Mouse (Mus musculus): Measurements from ENCODE around the gene Arl16. TPM values are rescaled to one million over a fixed set of nuclear protein-coding genes. Genes with fewer than 3 reads are reported as not detected.
A peak's percentile ranks its signal among the peaks of the same experiment; 100 is the strongest.

Gene Arl16
- total RNA-seq, 2 experiments from 2014 or later, result 13.6 to 16.5 TPM

- DNase-seq, result peak; percentile 68 to 73
Observed at GRCm38 (mm10) chr11:120492024-120492877, 24.8 kb upstream of the Arl16 start.

DNA sequence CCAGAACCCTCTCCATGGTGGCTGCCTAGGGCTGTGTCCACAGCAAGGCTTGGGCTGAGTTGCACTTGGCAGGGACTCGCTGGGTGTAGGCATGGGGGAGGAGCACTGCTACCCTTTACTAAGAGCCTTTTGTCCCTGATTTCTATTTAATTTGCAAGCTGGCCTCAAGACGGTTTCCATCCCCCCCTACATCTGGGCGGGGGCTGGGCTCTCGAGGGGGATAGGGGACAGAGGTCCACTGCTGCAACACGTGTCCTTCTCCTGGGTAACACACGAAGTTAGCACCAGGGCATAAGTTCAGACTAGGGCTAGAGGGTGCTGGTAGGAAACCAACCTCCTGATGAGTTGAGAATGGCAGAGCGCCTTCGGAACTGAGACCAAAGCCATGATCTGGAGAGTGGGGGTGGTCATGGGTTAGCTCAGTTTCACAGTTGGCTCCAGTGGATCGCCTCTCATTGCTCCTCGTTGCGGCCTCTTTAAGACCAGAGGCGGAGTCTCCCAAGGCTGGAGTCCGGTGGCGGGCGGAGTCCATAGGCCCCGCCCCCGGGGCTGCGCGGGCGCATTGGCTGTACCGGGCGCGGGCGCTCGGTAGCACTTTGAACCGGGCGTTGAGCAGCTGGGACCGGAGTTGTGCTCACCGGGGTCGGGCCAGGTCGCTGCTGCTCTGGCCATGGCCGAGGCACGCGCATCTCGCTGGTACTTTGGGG lies 24.1 kb upstream of the Arl16 start, which contains the start of gene Slc25a10:
Gene Slc25a10 (plus strand): TSS at position 524 of the 707 bp plus-strand sequence.
- peak; percentile 91 to 92 for DNase-seq
- intact Hi-C loops (cut with DNase I), result loop anchor here (2.0 to 5.0 kb wide), 3 partner anchors 19 to 121 kb away; partner anchors contain the start of gene Mcrip1

More at GRCm38 (mm10) chr11:120492024-120492877, 24.8 kb upstream of the Arl16 start:
- intact Hi-C loops (cut with DNase I), result loop anchor here (2.0 to 5.0 kb wide), 3 partner anchors 19 to 120 kb away; partner anchors contain the start of gene Mcrip1

GRCm38 (mm10) chr11:120490291-120491046 lies 23.1 kb upstream of the Arl16 start:
- intact Hi-C loops (cut with DNase I), result loop anchor here (5.0 kb wide), 1 partner anchor 122 kb away; no protein-coding TSS in a partner anchor
- DNase-seq, result no peak

- peak; percentile 82 to 85 for DNase-seq
- intact Hi-C loops (cut with DNase I), result loop anchor here (5.0 kb wide), 1 partner anchor 288 kb away; no protein-coding TSS in a partner anchor
Observed at GRCm38 (mm10) chr11:120489054-120489761, 21.8 kb upstream of the Arl16 start.

DNA sequence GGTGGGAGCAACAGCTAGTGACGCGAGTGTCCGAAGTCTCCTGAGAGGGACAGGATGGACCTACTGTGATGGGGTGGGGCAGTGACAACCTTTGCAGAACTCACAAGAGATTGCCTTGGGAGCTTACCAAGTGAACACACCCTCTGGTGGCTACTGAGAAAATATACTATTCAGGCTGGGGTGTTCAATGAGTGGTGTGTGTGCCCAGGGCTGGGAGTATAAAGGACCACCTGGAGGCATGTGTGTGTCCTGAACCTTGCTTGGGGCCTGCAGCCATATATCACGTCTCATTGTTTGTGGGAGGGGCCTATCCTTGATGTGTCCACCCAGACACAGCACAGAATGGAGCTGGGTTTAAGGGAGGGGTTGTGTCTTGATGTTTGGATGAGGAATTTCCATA lies 21.1 kb upstream of the Arl16 start:
- intact Hi-C loops (cut with DNase I), result loop anchor here (5.0 kb wide), 1 partner anchor 289 kb away; no protein-coding TSS in a partner anchor
- DNase-seq, result no peak

- intact Hi-C loops (cut with DNase I), result loop anchor here (5.0 kb wide), 1 partner anchor 292 kb away; no protein-coding TSS in a partner anchor
- DNase-seq, result no peak
Observed at GRCm38 (mm10) chr11:120485251-120485650, 17.8 kb upstream of the Arl16 start.

- intact Hi-C loops (cut with DNase I), result no loop called here
Observed at GRCm38 (mm10) chr11:120484265-120484981, 17.0 kb upstream of the Arl16 start, which contains the start of gene Mrpl12. Mrpl12 (plus strand) TSS chr11:120484613.

DNA sequence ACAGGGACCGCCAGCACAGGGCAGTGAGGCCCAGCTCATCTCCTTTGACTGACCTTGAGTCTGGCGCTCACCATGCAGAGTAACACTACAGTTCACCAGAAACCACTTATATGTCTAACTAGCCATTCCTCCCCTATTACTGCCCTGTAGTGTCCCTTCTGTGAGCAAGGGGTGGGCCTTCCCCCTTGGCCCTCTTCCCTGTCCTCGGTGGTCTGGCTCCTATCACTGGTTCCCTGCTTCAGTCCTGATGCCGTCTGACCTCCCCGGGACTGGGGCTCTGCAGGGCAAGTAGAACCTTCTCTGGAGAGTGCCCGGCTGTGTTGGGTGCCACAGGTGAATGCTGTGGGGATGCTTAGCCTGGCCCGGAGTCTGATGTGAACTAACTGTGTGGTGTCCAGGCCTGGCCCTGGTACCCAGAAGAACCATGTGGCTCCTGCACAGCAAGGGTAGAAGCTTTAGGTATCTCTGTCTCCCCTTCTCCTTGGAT lies 16.1 kb upstream of the Arl16 start:
- no peak for DNase-seq
- intact Hi-C loops (cut with DNase I), result no loop called here

More at GRCm38 (mm10) chr11:120484265-120484981, 17.0 kb upstream of the Arl16 start, which contains the start of gene Mrpl12:
- peak; percentile 93 to 94 for DNase-seq

- DNase-seq, result no peak
- intact Hi-C loops (cut with DNase I), result no loop called here
Observed at GRCm38 (mm10) chr11:120472052-120472451, 4.6 kb upstream of the Arl16 start.

DNA sequence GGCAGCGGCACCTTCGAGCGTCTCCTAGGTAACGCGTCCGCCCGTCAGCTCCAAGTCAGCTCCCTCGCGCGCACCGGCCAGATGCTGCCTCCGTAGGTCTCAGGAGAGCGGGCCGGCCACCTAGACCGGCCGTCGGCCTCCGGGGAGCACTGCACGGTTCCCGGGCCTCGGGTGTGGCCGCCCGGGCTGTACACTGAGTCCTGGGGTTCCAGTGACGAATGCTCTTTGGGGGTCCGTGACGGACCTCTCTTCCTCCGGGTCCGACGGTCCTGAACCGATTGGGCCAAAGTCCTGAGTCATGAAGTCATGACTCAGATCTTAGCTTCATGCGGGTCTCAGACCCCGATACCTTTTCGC lies 307 bp upstream of the Arl16 start:
- intact Hi-C loops (cut with DNase I), result no loop called here
- no peak for DNase-seq

GRCm38 (mm10) chr11:120465521-120465920 lies 1.9 kb downstream of the Arl16 start:
- DNase-seq, result no peak
- intact Hi-C loops (cut with DNase I), result no loop called here

- DNase-seq, result no peak
- intact Hi-C loops (cut with DNase I), result no loop called here
Observed at GRCm38 (mm10) chr11:120464365-120464764, 3.0 kb downstream of the Arl16 start.

DNA sequence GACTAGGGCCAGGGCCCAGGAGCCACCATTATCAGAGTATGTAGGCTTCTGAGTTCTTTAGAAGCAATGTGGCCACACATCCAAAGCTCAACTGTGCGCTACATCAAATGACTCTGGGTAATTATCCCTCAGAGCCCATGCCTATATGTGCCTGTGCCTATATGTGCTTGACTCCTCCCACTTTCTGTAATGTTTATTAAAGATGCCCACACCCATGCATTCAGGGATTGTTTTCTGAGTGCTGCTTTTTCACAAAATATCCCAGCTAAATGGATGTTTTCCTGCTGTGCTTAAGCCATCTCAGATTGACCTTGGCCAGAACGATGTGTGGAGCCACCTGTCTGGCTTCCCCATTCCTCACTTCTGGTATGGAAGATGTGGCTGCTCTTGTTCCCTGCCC lies 3.9 kb downstream of the Arl16 start:
- no peak for DNase-seq
- intact Hi-C loops (cut with DNase I), result no loop called here

DNA sequence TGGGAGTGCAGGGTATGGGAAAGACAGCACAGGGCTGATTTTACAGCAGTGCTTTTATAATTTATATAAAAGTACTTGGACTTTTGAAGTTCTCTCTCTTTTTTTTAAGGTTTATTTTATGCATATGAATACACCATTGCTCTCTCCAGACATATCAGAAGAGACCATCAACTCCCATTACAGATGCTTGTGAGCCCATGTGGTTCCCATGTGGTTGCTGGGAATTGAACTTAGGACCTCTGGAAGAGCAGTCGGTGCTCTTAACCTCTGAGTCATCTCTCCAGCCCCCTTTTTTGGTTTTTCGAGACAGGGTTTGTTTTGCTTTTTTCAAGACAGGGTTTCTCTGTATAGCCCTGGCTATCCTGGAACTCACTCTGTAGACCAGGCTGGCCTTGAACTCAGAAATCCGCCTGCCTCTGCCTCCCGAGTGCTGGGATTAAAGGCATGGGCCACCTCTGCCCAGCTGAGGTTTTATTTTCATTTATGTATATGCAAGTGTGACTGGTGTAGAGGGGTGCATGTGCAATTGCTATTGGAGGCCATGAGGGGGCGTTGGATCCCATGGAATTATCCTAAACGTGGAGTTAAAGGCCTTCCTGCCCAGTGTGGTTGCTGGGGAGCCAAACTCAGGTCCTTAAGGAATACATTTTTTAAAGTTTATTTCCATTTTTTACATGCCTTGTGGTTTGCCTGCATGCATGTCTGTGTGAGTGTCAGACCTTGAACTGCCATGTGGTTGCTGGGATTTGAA lies 8.4 kb downstream of the Arl16 start:
- no peak for DNase-seq
- intact Hi-C loops (cut with DNase I), result no loop called here

DNA sequence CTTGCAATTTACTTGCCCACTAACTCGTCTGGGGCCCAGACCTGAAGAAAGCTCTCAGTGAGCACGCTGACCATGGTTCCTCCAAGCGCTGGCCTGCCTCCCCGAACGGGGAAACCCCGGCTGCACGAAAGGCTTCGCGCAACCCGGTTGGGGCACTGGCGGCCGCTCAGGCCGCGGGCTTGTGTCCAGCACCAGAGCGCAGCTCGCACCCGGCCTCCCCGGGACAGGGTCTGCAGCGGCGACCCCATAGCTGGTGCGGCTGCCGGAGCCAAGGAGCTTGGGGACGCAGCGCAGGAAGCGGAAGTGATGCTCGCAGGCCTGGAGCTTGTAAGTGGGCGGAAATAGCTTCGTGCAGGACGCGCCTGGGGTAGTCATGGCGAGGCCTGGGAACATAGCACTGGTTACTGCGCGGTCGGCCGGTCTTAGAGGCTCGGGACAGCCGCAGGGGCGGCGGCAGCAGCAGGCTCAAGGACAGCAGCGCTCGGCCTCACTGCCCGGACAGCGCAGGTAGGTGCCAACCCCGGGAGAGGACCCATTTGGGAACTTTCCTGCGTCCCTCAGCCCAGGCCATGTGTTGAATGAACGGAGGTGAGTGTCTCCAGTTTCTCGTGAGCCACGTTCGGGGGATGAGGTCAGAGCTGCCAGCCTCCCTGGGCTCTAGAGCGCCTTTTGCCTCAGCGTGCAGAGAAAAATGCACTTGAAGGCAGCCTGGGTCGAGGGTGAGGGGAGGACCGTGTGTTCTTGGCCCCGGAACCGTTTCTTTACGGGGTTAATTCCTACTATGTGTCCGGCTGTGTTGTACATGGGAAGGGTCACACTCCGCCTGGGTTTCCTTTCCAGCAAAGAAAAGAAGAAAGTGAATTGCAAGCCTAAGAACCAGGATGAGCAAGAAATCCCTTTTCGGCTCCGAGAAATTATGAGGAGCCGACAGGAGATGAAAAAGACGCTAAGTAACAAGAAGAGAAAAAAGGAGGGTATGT lies 9.3 kb downstream of the Arl16 start, which contains the start of the genes Oxld1 and Ccdc137:
Gene Oxld1 (minus strand): TSS at position 297 of the 980 bp plus-strand sequence.
Gene Ccdc137 (plus strand): TSS at position 344 of the 980 bp plus-strand sequence.
- DNase-seq, result peak; percentile 87 to 89
- intact Hi-C loops (cut with DNase I), result no loop called here

DNA sequence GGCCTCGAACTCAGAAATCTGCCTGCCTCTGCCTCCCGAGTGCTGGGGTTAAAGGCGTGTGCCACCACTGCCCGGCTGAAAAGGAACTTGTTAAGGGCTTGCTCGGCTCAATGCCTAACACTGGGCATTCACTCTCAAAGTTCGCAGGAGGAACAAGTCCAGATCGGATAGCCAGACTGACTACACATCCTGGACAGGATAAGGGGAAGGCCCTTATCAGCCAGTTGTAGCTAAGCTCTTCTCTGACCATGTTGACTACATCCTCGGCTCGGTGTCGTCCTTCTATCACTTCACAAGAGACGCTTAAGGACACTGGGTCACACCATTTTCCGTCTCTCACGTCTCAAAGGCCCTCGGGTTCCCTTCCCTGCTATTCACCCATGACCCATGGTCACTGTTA lies 10.0 kb downstream of the Arl16 start:
- intact Hi-C loops (cut with DNase I), result no loop called here
- DNase-seq, result peak in 1 of 2 experiments; percentile 23

DNA sequence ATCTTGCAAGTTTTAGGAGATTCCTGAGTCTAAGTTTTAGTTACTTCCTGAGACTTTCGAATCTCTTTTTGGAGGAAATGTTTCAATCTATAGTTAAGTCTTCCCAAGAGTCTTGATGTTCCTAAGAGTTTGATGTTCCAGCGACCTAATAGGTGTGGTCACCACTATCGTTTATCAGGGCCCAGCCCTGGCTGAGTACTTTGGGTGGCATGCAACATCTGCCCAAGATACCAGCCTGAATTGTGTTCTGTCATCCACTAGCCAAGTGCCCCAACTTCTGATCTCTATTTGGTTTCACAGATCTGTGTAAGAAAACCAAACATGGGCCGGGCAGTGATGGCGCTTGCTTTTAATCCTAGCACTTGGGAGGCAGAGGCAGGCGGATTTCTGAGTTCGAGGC lies 12.0 kb downstream of the Arl16 start:
- DNase-seq, result no peak
- intact Hi-C loops (cut with DNase I), result no loop called here
